In the genomic region with DNA sequence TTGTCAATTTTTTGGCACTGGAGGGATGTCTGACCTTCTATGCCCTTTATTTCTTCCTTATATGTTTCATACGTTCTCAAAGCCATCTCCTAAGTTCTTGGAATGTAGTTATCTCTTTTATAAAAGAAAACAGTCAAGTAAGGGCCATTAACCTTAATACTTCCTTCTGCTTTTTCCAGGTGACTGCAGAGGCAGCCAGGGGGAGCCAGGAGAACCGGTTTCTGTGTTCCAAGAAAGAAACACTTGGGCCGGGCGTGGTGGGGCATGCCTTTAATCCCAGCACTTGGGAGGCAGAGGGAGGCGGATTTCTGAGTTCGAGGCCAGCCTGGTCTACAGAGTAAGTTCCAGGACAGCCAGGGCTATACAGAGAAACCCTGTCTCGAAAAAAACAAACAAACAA, we compare ENCODE assay signal across 7 mouse cellular contexts. TPM values are rescaled to one million over a fixed set of nuclear protein-coding genes. Genes with fewer than 3 reads are reported as not detected.
A peak's percentile ranks its signal among the peaks of the same experiment; 100 is the strongest.
DNase-seq lines count a peak whose midpoint lies in the region; ATAC-seq and TF ChIP-seq lines count a peak whose summit lies in the region.
"Not testable (repeated sequence)": the region's sequence is repeated elsewhere in the genome, so short reads cannot be mapped to it uniquely, and the experiment has no call there.

No protein-coding gene starts in this region.

- H3K79me2 ChIP-seq in CH12.LX (replicated peaks; ENCODE audit: control insufficient read depth, extremely low read depth, insufficient read depth, poor library complexity, severe bottlenecking): not testable (repeated sequence)

- in situ Hi-C loops in CH12.LX (cut with MboI; ENCODE audit: low pct_ligation_motif_present, low pct_unique_long_range_greater_than_20kb, low sequenced_read_pairs): not testable (repeated sequence)

- H3K36me3 ChIP-seq in CH12.LX (replicated peaks in 1 of 2; ENCODE audit: control insufficient read depth in 1 of 2, insufficient read depth in 1 of 2, low read length in 1 of 2); heart, embryonic 15.5 days; intestine, postnatal 0 days (ENCODE audit: control insufficient read depth, insufficient read depth); liver, embryonic 13.5 days; lung, embryonic 16.5 days (ENCODE audit: control insufficient read depth, insufficient read depth, low read length); splenic B cell, adult 2 months (ENCODE audit: control insufficient read depth, insufficient read depth, low read length, poor library complexity, severe bottlenecking): not testable (repeated sequence)

- H3K4me3 ChIP-seq in CH12.LX (replicated peaks in 1 of 3; ENCODE audit: low read depth in 2 of 3, low read length in 2 of 3, poor library complexity in 1 of 3): peak overlapping the region in 2 of 3 experiments; percentile 56 to 72
- H3K4me3 ChIP-seq in heart, embryonic 15.5 days; intestine, postnatal 0 days (ENCODE audit: low read depth, low read length); lung, embryonic 16.5 days (ENCODE audit: low read length): not testable (repeated sequence)
- H3K4me3 ChIP-seq in liver, embryonic 13.5 days (replicated peaks): peak overlapping the region; percentile 57; the same call in 1 of the 2 replicates

- peak overlapping the region; percentile 64 for H3K4me2 ChIP-seq in CH12.LX (ENCODE audit: insufficient read depth, low read depth, poor library complexity, severe bottlenecking)
- peak overlapping the region; percentile 61 for H3K4me2 ChIP-seq in heart, embryonic 15.5 days
- peak overlapping the region; percentile 61 for H3K4me2 ChIP-seq in intestine, postnatal 0 days (replicated peaks; ENCODE audit: low read depth)
- H3K4me2 ChIP-seq in liver, embryonic 13.5 days: peak overlapping the region; percentile 60
- H3K4me2 ChIP-seq in lung, embryonic 16.5 days (ENCODE audit: low read depth, low read length): peak overlapping the region; percentile 65; the same call in 1 of the 2 replicates

- TF ChIP-seq CTCF in CH12.LX (conservative IDR thresholded peaks at IDR 0.05 in 1 of 2, IDR thresholded peaks at IDR 0.05 in 1 of 2; ENCODE audit: low read depth in 2 of 2, low read length in 2 of 2): peak in 1 of 2 experiments; percentile 26; a peak in 1 of 4 replicates
- TF ChIP-seq CTCF in intestine, postnatal 0 days (IDR thresholded peaks at IDR 0.05; ENCODE audit: low read depth): peak; percentile 24; the same call in 1 of the 2 replicates

- TF ChIP-seq RAD21 in CH12.LX (IDR thresholded peaks at IDR 0.05; ENCODE audit: low read depth, low read length): not testable (repeated sequence)

- peaks cover 25% of the 10 kb centered on the region for H3K27me3 ChIP-seq in CH12.LX (replicated peaks)
- H3K27me3 ChIP-seq in heart, embryonic 15.5 days; intestine, postnatal 0 days (replicated peaks; ENCODE audit: control insufficient read depth, insufficient read depth, low read length); liver, embryonic 13.5 days; lung, embryonic 16.5 days (ENCODE audit: control insufficient read depth, insufficient read depth, low read depth, low read length); splenic B cell, adult 2 months (ENCODE audit: control insufficient read depth, insufficient read depth, low read length, poor library complexity, severe bottlenecking): not testable (repeated sequence)

- not testable (repeated sequence) for DNase-seq in CH12.LX (ENCODE audit: extremely low read depth); liver, embryonic 13.5 days
- DNase-seq in splenic B cell, adult 2 months (ENCODE audit: low read depth, low spot score): peak; percentile 44

- dilution Hi-C loops in CH12.LX (cut with MboI; ENCODE audit: extremely low pct_ligation_motif_present, extremely low pct_unique_long_range_greater_than_20kb, low sequenced_read_pairs): not testable (repeated sequence)

- peaks cover 2 to 11% of the 10 kb centered on the region in 2 experiments; a peak in 3 of 4 replicates for H3K4me1 ChIP-seq in CH12.LX (ENCODE audit: control insufficient read depth in 1 of 2, insufficient read depth in 2 of 2)
- H3K4me1 ChIP-seq in heart, embryonic 15.5 days (replicated peaks); intestine, postnatal 0 days (replicated peaks; ENCODE audit: control insufficient read depth, insufficient read depth, low read length); liver, embryonic 13.5 days (replicated peaks); lung, embryonic 16.5 days (replicated peaks; ENCODE audit: control insufficient read depth, insufficient read depth, low read length): not testable (repeated sequence)

- ATAC-seq in common myeloid progenitor, adult 5-6 weeks (replicated peaks; ENCODE audit: low read depth, poor library complexity, severe bottlenecking): 0 out of 2 replicates have a peak, but pooled peaks have one; percentile 34
- ATAC-seq in heart, embryonic 15.5 days (replicated peaks; ENCODE audit: insufficient number of reproducible peaks, insufficient read depth, low FRiP score, low read depth); intestine, postnatal 0 days; liver, embryonic 13.5 days (ENCODE audit: low read depth); lung, embryonic 16.5 days (ENCODE audit: low read depth): not testable (repeated sequence)

- H3K27ac ChIP-seq in CH12.LX (ENCODE audit: insufficient read depth, low read depth); heart, embryonic 15.5 days; intestine, postnatal 0 days (ENCODE audit: low read depth, low read length); liver, embryonic 13.5 days; lung, embryonic 16.5 days (ENCODE audit: low read length): not testable (repeated sequence)

- not testable (repeated sequence) for TF ChIP-seq POLR2A in CH12.LX (IDR thresholded peaks at IDR 0.05; ENCODE audit: low read depth, low read length)

- peak overlapping the region; percentile 20; the same call in 1 of the 2 replicates for H3K9ac ChIP-seq in CH12.LX (ENCODE audit: insufficient read depth, low read depth)
- not testable (repeated sequence) for H3K9ac ChIP-seq in heart, embryonic 15.5 days; intestine, postnatal 0 days (ENCODE audit: low read depth, low read length); liver, embryonic 13.5 days; lung, embryonic 16.5 days (ENCODE audit: low read length)

- WGBS in heart, embryonic 15.5 days: 46% methylated on average over 7 of the region's 7 CpGs
- 34% methylated on average over 7 of the region's 7 CpGs for WGBS in intestine, postnatal 0 days
- WGBS in liver, embryonic 13.5 days (ENCODE audit: insufficient replicate concordance): 30% methylated on average over 7 of the region's 7 CpGs
- WGBS in lung, embryonic 16.5 days: 35% methylated on average over 7 of the region's 7 CpGs

- not testable (repeated sequence) for TF ChIP-seq EP300 in CH12.LX (IDR thresholded peaks at IDR 0.05; ENCODE audit: low read length)

- not testable (repeated sequence) for H3K9me3 ChIP-seq in CH12.LX (replicated peaks; ENCODE audit: low read length); heart, embryonic 15.5 days (replicated peaks); intestine, postnatal 0 days (ENCODE audit: control insufficient read depth); liver, embryonic 13.5 days (replicated peaks); lung, embryonic 16.5 days (ENCODE audit: control insufficient read depth, low read length)

RNA-seq across cellular contexts. Expression of gene Tor1b, which starts 10.6 kb away (rescaled TPM):
- total RNA-seq in CH12.LX (2012; rRNA removed) (25.3 and 31.8 TPM in 2 replicates), CH12.LX (2014; rRNA removed) (30.1 and 31.1 TPM in 2 replicates)
- 19.5 and 23.1 TPM in 2 replicates for polyA plus RNA-seq in CH12.LX (2012; ENCODE audit: insufficient read length, low read depth)
- 30.4 and 31.7 TPM in 2 replicates for total RNA-seq in common myeloid progenitor, adult 5-6 weeks (2017)
- 20.4 and 25.0 TPM in 2 replicates for polyA plus RNA-seq in heart, embryonic 15.5 days (2015; fragmentation: Nextera tagmentation; extraction: Ambion mirVana)
- polyA plus RNA-seq in intestine, postnatal 0 days (2015; fragmentation: Nextera tagmentation; extraction: Ambion mirVana): 13.3 and 14.6 TPM in 2 replicates
- polyA plus RNA-seq in liver, embryonic 13.5 days (2015; fragmentation: Nextera tagmentation; extraction: Ambion mirVana): 17.1 and 20.4 TPM in 2 replicates
- 35.0 and 38.4 TPM in 2 replicates for polyA plus RNA-seq in lung, embryonic 16.5 days (2015; fragmentation: Nextera tagmentation; extraction: Ambion mirVana)

RNA-seq across cellular contexts. Expression of gene Ptges, which starts 12.5 kb away (rescaled TPM):
- 0.04 and 0.38 TPM in 2 replicates for total RNA-seq in CH12.LX (2012; rRNA removed)
- not detected in 2 replicates for total RNA-seq in CH12.LX (2014; rRNA removed)
- 0.09 TPM in 1 of 2 replicates, not detected in the other for polyA plus RNA-seq in CH12.LX (2012; ENCODE audit: insufficient read length, low read depth)
- 0.15 TPM in 1 of 2 replicates, not detected in the other for total RNA-seq in common myeloid progenitor, adult 5-6 weeks (2017)
- 2.6 and 4.4 TPM in 2 replicates for polyA plus RNA-seq in heart, embryonic 15.5 days (2015; fragmentation: Nextera tagmentation; extraction: Ambion mirVana)
- 2.8 and 3.6 TPM in 2 replicates for polyA plus RNA-seq in intestine, postnatal 0 days (2015; fragmentation: Nextera tagmentation; extraction: Ambion mirVana)
- 0.18 and 0.37 TPM in 2 replicates for polyA plus RNA-seq in liver, embryonic 13.5 days (2015; fragmentation: Nextera tagmentation; extraction: Ambion mirVana)
- polyA plus RNA-seq in lung, embryonic 16.5 days (2015; fragmentation: Nextera tagmentation; extraction: Ambion mirVana): 27.9 and 30.3 TPM in 2 replicates

RNA-seq across cellular contexts. Expression of gene Tor1a, which starts 25.6 kb away (rescaled TPM):
- total RNA-seq in CH12.LX (2012; rRNA removed): 44.9 and 49.5 TPM in 2 replicates
- total RNA-seq in CH12.LX (2014; rRNA removed): 58.2 and 69.6 TPM in 2 replicates
- polyA plus RNA-seq in CH12.LX (2012; ENCODE audit: insufficient read length, low read depth): 35.0 and 45.6 TPM in 2 replicates
- total RNA-seq in common myeloid progenitor, adult 5-6 weeks (2017): 43.6 and 52.2 TPM in 2 replicates
- polyA plus RNA-seq in heart, embryonic 15.5 days (2015; fragmentation: Nextera tagmentation; extraction: Ambion mirVana): 45.9 and 49.4 TPM in 2 replicates
- 90.3 and 95.4 TPM in 2 replicates for polyA plus RNA-seq in intestine, postnatal 0 days (2015; fragmentation: Nextera tagmentation; extraction: Ambion mirVana)
- 43.1 and 47.8 TPM in 2 replicates for polyA plus RNA-seq in liver, embryonic 13.5 days (2015; fragmentation: Nextera tagmentation; extraction: Ambion mirVana)
- polyA plus RNA-seq in lung, embryonic 16.5 days (2015; fragmentation: Nextera tagmentation; extraction: Ambion mirVana): 72.8 and 77.1 TPM in 2 replicates

RNA-seq across cellular contexts. Expression of gene BC005624, which starts 39.9 kb away (rescaled TPM):
- total RNA-seq in CH12.LX (2012; rRNA removed) (43.2 and 49.0 TPM in 2 replicates), CH12.LX (2014; rRNA removed) (40.5 and 43.4 TPM in 2 replicates)
- 68.1 and 94.0 TPM in 2 replicates for polyA plus RNA-seq in CH12.LX (2012; ENCODE audit: insufficient read length, low read depth)
- 69.7 and 74.5 TPM in 2 replicates for total RNA-seq in common myeloid progenitor, adult 5-6 weeks (2017)
- 33.3 and 38.4 TPM in 2 replicates for polyA plus RNA-seq in heart, embryonic 15.5 days (2015; fragmentation: Nextera tagmentation; extraction: Ambion mirVana)
- 28.2 and 29.3 TPM in 2 replicates for polyA plus RNA-seq in intestine, postnatal 0 days (2015; fragmentation: Nextera tagmentation; extraction: Ambion mirVana)
- polyA plus RNA-seq in liver, embryonic 13.5 days (2015; fragmentation: Nextera tagmentation; extraction: Ambion mirVana): 34.6 and 37.8 TPM in 2 replicates
- polyA plus RNA-seq in lung, embryonic 16.5 days (2015; fragmentation: Nextera tagmentation; extraction: Ambion mirVana): 57.6 and 58.9 TPM in 2 replicates

RNA-seq across cellular contexts. Expression of gene Usp20, which starts 40.0 kb away (rescaled TPM):
- total RNA-seq in CH12.LX (2012; rRNA removed) (10.1 and 13.8 TPM in 2 replicates), CH12.LX (2014; rRNA removed) (2.5 and 3.4 TPM in 2 replicates)
- polyA plus RNA-seq in CH12.LX (2012; ENCODE audit: insufficient read length, low read depth): 11.0 and 12.0 TPM in 2 replicates
- 2.2 and 5.7 TPM in 2 replicates for total RNA-seq in common myeloid progenitor, adult 5-6 weeks (2017)
- polyA plus RNA-seq in heart, embryonic 15.5 days (2015; fragmentation: Nextera tagmentation; extraction: Ambion mirVana): 38.5 and 42.9 TPM in 2 replicates
- 4.0 and 5.2 TPM in 2 replicates for polyA plus RNA-seq in intestine, postnatal 0 days (2015; fragmentation: Nextera tagmentation; extraction: Ambion mirVana)
- polyA plus RNA-seq in liver, embryonic 13.5 days (2015; fragmentation: Nextera tagmentation; extraction: Ambion mirVana): 4.7 and 5.0 TPM in 2 replicates
- 16.3 and 16.5 TPM in 2 replicates for polyA plus RNA-seq in lung, embryonic 16.5 days (2015; fragmentation: Nextera tagmentation; extraction: Ambion mirVana)
